Mouse (Mus musculus) mature B cell (primary cell): ENCODE results near the gene Atpaf1.

Experiments used
- in situ Hi-C: fragments of 300-500 bp; cut with MboI; formaldehyde crosslinking; loops from 2 replicates; pipeline ENCODE4 v1.14.3; 2019

Gene Atpaf1

DNA sequence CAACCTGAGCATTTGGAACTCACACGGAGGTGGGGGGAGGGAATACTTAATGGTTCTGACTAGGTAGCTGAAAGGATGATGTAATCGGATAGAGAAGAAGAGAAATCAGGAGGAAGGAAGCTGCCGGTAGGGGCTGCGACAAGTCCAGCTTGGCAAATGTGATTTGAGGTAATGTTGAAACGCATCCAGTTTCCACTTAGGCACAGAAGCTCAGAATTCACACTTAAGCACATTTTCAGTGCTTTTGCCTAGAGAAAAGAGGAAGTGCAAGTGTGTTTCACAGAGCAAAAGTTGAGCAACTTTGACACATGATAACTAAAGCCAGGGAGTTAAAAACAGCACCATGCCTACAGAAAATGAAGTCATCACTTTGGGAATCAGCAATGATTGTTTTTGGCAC, 62.8 kb downstream of the Atpaf1 start:
- in situ Hi-C loops = no loop called here

- in situ Hi-C loops = no loop called here
These were observed 63.5 kb downstream of the Atpaf1 start for GRCm38 (mm10) chr4:115848083-115848482.

- in situ Hi-C loops = no loop called here
These were observed 64.5 kb downstream of the Atpaf1 start for GRCm38 (mm10) chr4:115848990-115849677.

GRCm38 (mm10) chr4:115850111-115850510, 65.5 kb downstream of the Atpaf1 start:
- in situ Hi-C loops = no loop called here

- in situ Hi-C loops = no loop called here
These were observed 66.0 kb downstream of the Atpaf1 start for GRCm38 (mm10) chr4:115850631-115851030.

DNA sequence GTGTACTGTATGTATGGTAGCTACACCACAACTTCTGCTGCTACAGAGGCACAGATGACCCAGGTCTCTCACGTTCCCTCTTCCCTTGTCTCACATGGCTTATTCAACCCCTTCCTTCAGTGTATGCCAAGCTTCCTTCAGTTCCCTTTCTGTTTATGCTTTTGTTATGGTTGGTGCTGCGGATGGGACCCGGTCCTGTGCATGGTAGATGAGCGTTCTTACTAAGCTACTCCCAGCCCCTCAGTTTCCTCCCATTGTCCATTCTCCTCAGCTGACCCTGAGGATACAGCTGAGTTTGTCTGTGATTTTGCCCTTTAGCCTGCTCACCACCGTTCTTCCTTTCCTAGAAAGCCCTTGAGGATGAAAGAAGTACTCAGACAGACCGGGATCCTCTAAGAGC, 67.0 kb downstream of the Atpaf1 start:
- in situ Hi-C loops = no loop called here

DNA sequence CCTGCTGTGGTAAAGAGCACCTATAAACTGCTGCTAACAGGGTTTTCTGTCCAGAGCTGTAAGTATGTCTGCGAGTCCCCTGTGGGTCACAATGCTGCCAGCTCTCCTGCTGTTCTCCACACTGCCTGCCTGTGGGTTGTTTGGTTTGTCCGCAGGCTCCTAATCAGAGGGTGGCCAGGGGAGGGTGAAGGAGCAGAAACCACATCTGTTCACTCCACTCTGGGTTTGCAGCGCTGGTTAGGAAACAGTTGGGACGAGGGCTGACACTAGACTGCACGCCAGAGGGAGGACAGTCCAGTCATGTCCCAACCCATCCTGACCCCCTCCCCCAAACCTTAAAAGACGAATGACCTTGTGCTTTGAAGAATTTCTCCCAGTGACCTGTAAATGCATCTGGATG, 70.5 kb downstream of the Atpaf1 start:
- in situ Hi-C loops = no loop called here

DNA sequence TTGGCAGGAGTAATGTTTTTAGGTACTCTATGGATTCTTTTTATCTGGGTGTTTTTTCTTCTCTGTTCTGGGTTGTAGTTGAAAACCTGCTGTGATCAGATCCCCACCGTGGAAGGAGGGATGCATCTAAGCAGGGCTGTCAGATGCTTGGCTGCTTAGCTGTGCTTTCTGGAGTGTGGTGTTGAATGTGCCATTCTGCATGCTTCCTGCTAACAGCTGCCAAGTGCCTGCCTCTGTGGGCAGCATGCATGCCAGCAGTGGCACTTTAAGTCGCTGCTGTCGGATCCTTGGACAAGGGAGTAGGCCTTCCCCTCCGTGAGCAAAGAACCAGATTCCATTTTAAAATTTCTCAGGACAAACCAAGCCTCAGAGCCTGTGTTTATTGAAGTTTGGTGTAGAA, 71.0 kb downstream of the Atpaf1 start:
- in situ Hi-C loops = no loop called here

DNA sequence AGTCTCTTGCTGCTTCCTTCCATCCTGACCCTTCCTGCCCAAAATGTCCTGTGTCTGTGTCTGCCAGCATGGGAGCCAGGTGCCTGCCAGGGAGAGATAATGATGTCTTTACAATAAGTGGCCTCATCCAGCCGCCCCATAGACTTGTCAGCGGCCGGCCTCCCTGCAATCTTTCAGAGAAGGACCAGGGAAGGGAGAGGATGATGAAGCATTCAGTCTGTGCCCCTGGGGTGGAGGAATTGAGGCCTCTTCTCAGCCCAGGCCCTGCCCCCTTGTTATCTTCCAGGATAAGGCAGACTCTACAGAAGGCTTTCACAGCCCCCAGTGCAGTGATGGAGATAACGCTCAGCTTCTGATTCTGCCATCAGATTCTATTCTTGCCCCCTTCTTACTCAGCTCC, 71.7 kb downstream of the Atpaf1 start:
- in situ Hi-C loops = no loop called here

GRCm38 (mm10) chr4:115857293-115857883, 72.8 kb downstream of the Atpaf1 start:
- in situ Hi-C loops = no loop called here

GRCm38 (mm10) chr4:115863352-115863751, 78.7 kb downstream of the Atpaf1 start:
- in situ Hi-C loops = no loop called here

GRCm38 (mm10) chr4:115863880-115864279, 79.3 kb downstream of the Atpaf1 start:
- in situ Hi-C loops = no loop called here
